Mouse (Mus musculus): ENCODE data around the gene Med26. TPM values are rescaled to one million over a fixed set of nuclear protein-coding genes. Genes with fewer than 3 reads are reported as not detected.

Gene Med26
- 1 to 10 TPM; 7.3 to 9.8 TPM for total RNA-seq (2021)
- long read RNA-seq, experiment 1, partial matches to known transcripts, result 2 of 6 reads
- long read RNA-seq, experiment 1, other reads (novel, unspliced or antisense), result 2 of 6 reads
- long read RNA-seq, experiment 2, partial matches to known transcripts, result 0 of 4 reads
- long read RNA-seq, experiment 2, other reads (novel, unspliced or antisense), result 4 of 4 reads

- peak; percentile 97 to 99 for DNase-seq
These were observed at the start of gene Med26 for GRCm38 (mm10) chr8:72547802-72548643. TSS of gene Med26 (minus strand) at chr8:72548270.

- peak in 1 of 2 experiments; percentile 59 for DNase-seq
These were observed 42.1 kb upstream of the Med26 start for GRCm38 (mm10) chr8:72590198-72590597.

GRCm38 (mm10) chr8:72589286-72589685, 41.2 kb upstream of the Med26 start:
- DNase-seq, result peak; percentile 69 to 78

- DNase-seq, result no peak
These were observed 40.8 kb upstream of the Med26 start for GRCm38 (mm10) chr8:72588865-72589264.

- peak; percentile 72 to 83 for DNase-seq
These were observed 39.7 kb upstream of the Med26 start for GRCm38 (mm10) chr8:72587806-72588205.

GRCm38 (mm10) chr8:72584390-72584789, 36.3 kb upstream of the Med26 start:
- peak; percentile 48 to 60 for DNase-seq

- peak; percentile 76 to 78 for DNase-seq
These were observed 35.1 kb upstream of the Med26 start for GRCm38 (mm10) chr8:72583056-72583771.

GRCm38 (mm10) chr8:72579374-72579773, 31.3 kb upstream of the Med26 start:
- no peak for DNase-seq

GRCm38 (mm10) chr8:72577941-72578340, 29.9 kb upstream of the Med26 start:
- peak in 1 of 2 experiments; percentile 49 for DNase-seq

GRCm38 (mm10) chr8:72577266-72577665, 29.2 kb upstream of the Med26 start:
- no peak for DNase-seq

GRCm38 (mm10) chr8:72575915-72576314, 27.8 kb upstream of the Med26 start:
- DNase-seq, result no peak

GRCm38 (mm10) chr8:72573450-72573849, 25.4 kb upstream of the Med26 start:
- DNase-seq, result no peak

- peak; percentile 50 to 61 for DNase-seq
These were observed 24.4 kb upstream of the Med26 start for GRCm38 (mm10) chr8:72572507-72572906.

GRCm38 (mm10) chr8:72571611-72572473, 23.8 kb upstream of the Med26 start, which contains the start of gene Tmem38a:
TSS of gene Tmem38a (plus strand) at chr8:72572055.
- peak; percentile 87 to 88 for DNase-seq

GRCm38 (mm10) chr8:72570633-72571610, 22.9 kb upstream of the Med26 start, which contains the start of gene Smim7:
TSS of gene Smim7 (minus strand) at chr8:72571088.
- DNase-seq, result peak; percentile 99

GRCm38 (mm10) chr8:72565970-72566369, 17.9 kb upstream of the Med26 start:
- no peak for DNase-seq

GRCm38 (mm10) chr8:72561111-72561689, 13.1 kb upstream of the Med26 start:
- peak; percentile 49 to 53 for DNase-seq

GRCm38 (mm10) chr8:72555770-72556169, 7.7 kb upstream of the Med26 start:
- no peak for DNase-seq

- DNase-seq, result peak; percentile 65 to 68
These were observed 1.3 kb upstream of the Med26 start for GRCm38 (mm10) chr8:72549314-72549892.

Measured in heart, adult 18-20 months (tissue).